8 mouse cellular contexts compared by ENCODE assay signal in genomic region chr19:56255506-56255905, GRCm38 (mm10). TPM values are rescaled to one million over a fixed set of nuclear protein-coding genes. Genes with fewer than 3 reads are reported as not detected.
DNase-seq lines count a peak whose midpoint lies in the region; TF ChIP-seq lines count a peak whose summit lies in the region.

No protein-coding gene starts in this region.

- TF ChIP-seq CTCF in layer of hippocampus, adult 2 months (conservative IDR thresholded peaks at IDR 0.05): peak; percentile 99

- no peak overlapping the region for H3K4me3 ChIP-seq in layer of hippocampus, adult 2 months

- peak; percentile 16 for DNase-seq in cerebellum, adult 8-10 months
- DNase-seq in cerebellum, adult 9-11 months: no peak
- peak in 1 of 2 experiments; percentile 44 for DNase-seq in layer of hippocampus, adult 2 months (ENCODE audit: low spot score in 2 of 2)
- DNase-seq in layer of hippocampus, postnatal 36 days: no peak
- DNase-seq in MEL-GATA-1-ER (ENCODE audit: extremely low read depth, low read depth): peak; percentile 31
- DNase-seq in forelimb bud, embryonic 11.5 days (ENCODE audit: low read depth, low spot score): peak; percentile 77
- peak; percentile 30 for DNase-seq in retina, postnatal 7 days (ENCODE audit: low read depth, low spot score)
- no peak for DNase-seq in adrenal gland, adult 18-20 months (ENCODE audit: low spot score in 2 of 2)

- H3K27ac ChIP-seq in layer of hippocampus, adult 2 months: no peak overlapping the region

RNA-seq across cellular contexts. Expression of gene Habp2, which starts 31.4 kb away (rescaled TPM):
- total RNA-seq in layer of hippocampus, adult 2 months (2021): not detected
- total RNA-seq in layer of hippocampus, postnatal 36 days (2021): not detected
- under 1 TPM in 1 of 2 experiments, not detected in 1; 0.20 TPM for total RNA-seq in adrenal gland, adult 18-20 months (2021)

Comparison
In these comparisons a context has a peak if more than half of its experiments do, and no peak if none do; other contexts are left out.
1. DNase-seq: peak in cerebellum, adult 8-10 months (single experiment), MEL-GATA-1-ER (single experiment), forelimb bud, embryonic 11.5 days (single experiment) and retina, postnatal 7 days (single experiment); none in cerebellum, adult 9-11 months (single experiment), layer of hippocampus, postnatal 36 days (0 of 2) and adrenal gland, adult 18-20 months (0 of 2).